Mouse (Mus musculus): ENCODE measurements around the gene Prm1.
A peak's percentile ranks its signal among the peaks of the same experiment; 100 is the strongest.

Gene Prm1

DNA sequence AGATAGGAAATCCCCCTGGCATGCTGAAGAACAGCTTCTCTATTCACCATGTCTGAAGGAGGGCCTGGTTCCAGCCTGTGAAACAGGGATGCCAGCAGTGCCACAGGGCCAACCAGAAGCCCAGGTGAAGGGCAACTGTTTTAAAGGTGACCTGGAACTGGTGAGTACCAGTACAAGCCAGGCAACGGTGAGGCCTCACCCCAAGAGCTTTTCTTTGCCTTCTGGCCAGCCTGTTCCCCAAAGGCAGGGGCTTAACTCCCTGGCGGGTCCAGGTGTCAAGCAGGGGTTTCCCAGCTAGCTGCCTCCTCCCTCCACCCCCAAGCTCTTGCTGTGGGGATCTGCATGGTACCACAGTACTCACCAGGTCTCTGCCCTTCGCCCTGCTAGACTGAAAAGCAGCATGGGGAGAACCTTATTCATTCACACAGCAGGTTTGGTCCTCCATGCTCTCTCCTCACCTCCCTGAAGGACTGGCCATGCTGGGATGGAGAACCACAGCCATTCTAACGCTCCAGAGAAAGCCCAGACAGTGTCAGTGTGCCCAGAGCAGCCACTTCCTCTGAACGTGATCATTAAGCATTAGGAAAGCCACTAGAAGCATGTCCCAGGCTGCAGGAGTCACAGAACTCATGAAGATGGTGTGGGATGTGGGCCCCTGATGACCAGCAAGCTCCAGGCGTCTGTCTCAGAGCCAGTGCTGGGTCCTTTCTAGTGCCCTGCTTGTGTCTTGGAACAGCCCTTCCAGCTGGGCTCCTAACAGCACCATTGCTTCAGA is 23.1 kb downstream of the Prm1 start:
- DNase-seq (ENCODE audit: low spot score in 2 of 2), result no peak

DNA sequence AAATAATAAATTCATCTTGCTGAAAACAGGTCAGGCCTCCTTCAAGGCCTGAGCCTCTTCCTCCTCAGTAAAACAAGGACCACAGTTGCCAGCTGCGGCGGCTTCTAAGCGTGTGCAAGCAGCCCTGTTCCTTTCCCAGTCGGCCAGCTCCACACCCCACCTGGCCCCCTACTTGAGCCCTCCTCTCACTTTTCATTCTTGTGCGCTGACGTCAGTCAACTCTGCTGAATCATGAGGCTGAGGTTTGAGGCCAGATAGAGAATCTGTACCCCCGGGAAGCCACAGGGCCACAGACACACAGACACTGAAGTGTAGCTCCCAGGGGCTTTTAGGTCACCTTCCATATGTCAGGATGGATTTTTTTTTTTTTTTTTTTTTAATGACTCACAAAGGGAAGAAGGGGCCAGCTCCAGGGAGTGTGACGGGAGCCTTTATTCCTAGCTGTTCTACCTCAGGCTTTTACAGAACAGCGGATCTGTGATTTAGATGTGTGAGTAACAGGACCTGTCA is 23.7 kb downstream of the Prm1 start:
- no peak for DNase-seq (ENCODE audit: low spot score in 2 of 2)

DNA sequence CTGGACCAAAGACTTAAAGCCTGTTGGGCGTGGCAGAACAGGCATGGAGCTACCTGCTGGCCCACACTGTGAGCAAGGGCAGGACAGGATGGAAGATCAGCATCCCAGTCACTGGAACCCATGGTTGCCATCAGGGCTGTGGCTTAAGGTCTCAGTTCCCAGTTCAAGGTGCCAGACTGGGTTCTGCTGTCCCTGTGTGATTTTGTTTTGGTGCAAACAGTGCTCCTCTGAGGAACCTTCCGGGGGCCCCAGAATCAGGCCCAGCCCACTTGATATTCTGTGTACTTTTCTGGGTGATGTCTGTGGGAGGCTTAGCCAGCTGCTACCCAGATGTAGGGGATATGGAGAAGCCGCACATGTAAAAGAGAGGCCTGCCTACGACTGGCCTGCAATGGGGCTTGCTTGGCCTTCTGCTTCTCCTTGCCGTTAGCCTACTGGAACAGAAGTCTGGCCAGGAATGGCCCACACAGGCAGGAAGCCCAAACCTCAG is 25.0 kb downstream of the Prm1 start:
- DNase-seq (ENCODE audit: low spot score in 2 of 2), result no peak

DNA sequence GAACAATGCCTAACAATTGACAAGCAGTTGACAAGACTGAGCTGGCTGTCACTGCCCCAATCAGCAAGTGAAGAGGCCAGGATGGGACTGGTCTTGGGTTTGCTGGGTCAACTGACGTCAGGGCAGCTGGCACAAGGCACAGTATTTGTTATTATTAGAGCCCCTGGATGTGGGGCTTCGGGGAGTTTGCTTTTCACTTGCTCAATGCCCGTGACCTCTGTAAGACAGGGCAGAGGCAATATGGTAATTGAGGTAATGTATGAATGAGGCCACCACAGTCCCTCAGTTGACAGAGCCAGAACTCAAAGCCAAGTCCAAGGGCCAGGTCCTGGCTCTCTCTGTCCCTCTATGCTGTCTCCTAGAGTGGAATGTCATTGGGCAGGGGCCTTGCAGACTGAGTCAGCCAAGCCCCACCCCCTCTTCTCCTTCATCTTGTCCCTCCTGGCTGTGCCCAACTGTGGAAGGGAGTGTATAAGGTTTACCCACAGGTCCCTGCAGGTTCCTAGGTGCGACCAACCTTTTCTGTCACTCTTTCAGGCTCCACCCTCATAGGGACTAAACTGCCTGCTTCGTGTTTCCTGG is 28.0 kb downstream of the Prm1 start:
- DNase-seq (ENCODE audit: low spot score in 2 of 2), result no peak

DNA sequence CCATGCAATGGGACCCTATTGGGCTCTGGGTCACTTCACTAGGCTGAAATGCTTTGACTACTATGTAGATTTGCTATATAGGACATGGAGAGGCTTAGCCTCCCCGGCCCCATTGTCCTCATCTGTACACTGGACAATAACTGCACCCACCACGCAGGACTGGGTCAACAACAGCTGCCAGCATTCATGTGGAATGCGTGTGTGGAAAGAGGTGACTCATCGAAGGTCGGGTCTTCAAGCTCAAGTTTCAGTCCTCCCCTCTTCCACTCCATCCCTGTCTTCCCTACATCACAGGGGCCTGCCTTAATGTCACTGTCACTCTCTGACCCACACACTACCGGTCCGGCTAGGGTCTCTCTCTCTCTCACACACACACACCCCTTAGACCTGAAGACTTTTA is 29.3 kb downstream of the Prm1 start:
- DNase-seq (ENCODE audit: low spot score in 2 of 2), result no peak

DNA sequence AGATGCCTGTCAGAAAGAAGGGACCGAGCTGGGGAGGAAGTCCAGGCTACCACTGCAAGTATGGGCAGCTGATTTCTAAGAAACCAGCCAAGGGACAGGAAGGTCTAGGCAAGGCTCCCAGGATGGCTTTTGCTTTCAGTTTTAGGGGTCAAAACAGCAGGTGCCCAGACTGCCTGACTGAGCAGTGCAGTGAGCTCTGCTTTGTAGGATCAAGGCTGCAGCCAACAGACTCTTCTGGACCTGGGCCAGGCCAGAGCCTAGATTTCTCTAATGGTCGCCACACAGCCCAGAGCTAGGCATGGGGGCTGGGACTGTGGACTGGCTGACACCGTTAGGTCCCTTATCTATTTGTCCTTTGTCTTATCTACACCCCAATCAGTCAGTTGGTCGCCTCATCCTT is 30.9 kb downstream of the Prm1 start:
- DNase-seq (ENCODE audit: low spot score in 2 of 2), result no peak

DNA sequence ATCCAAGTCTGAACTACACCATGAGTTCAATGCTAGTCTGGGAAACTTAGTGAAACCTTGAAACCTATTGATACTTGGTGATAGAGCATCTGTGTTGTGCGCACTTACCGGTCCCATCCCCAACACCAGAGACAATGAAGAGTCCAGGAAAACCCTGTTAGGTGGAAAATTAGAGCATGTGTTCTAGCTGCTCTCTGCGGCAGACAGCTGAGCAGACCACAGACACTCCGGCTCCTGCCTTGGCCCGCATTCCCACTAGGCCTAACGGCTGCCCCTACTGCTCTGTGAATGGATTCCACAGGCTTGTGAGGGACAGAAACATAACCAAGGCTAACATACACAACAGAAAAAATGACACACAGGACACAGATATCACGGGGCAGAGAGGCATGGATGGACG is 32.1 kb downstream of the Prm1 start:
- no peak for DNase-seq (ENCODE audit: low spot score in 2 of 2)

DNA sequence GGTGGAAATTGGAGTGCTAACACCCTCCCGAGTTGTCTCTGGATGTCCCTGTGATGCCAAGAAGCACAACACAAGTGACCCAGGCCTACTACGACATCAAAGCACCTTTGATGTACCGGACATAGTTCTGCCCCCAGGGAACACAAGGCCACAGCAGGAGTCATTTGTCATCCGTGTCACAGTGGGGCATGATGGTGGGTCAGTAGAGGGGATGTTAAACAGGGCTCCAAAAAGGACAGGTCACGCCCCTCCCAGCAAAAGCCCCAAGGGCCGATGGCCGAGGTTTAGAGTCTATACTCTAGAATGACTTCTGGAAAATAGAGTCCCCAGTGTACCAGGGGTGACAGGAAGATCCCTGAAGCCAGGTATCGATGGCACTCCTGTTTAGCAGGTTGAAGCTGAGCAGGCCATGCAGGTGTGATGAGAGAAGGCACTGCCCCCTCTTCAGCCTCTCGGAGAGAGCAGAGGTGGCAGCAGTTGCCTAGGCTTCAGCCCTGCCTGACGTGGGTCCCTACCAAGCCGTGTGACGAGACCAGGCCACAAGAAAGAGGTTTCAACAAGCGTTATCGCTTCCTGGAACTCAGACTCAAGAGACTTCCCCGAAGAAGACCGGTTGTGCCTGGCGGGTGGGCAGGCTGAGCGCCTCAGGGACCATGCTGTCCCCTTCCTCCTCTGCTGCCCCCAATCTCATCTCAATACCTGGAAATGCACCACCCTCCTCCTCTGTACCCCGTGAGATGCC is 33.7 kb downstream of the Prm1 start:
- DNase-seq (ENCODE audit: low spot score in 2 of 2), result no peak

DNA sequence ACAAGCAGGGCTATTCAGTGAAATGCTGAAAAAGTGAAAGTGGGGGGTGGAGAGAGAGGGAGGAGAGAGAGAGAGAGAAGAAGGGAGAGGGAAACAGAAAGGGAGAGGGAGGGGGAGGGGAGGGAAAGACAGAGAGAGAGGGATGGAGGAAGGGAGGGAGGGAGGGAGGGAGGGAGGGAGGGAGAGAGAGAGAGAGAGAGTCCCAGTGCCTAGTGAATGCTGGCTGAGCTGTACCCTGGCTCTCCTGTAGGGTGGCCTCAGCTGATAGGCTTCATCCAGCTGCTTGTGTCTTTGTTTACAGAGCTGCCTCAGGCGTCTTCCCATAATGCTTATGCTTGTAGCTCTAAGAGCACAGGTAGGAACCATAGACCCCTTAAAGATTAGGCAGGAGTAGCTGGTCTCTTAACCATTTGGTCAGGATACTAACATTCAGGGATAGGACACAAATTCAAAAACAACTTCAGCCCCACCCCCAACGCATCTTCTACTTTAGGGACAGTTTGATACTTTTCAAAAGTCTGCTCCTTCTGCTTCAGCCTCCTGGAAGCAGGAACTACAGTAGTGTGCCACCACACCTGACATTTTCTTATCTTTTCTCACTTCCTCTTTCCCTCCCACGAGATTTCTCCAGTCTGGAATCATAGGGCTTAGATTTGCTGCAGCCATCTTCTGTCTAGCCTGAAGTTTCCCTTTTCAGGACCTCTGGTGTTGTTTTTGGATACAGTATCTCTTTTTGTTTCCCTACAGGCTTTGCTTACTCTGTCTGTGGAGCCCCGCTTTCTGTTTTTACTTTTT is 34.9 kb downstream of the Prm1 start:
- no peak for DNase-seq (ENCODE audit: low spot score in 2 of 2)

DNA sequence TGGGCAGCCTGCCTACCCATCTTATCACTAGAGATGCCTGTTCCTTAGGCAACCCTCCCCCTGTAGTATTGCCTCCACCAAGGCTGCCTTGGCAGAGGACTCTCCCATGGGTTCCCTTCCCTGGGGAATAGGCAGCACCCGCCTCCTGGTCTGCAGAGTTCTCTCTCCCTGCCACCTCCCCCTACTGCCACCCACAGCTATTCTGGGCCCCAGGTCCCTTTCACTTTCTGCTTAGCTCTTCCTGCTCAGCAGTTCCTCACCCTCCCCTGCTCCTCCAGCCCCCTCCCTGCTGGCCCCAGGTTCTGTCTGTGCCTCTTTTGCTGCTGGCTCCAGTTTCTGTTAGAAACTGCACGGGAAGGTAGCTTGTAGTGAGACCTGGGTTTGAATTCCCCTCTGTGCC is 36.0 kb downstream of the Prm1 start:
- peak; percentile 27 to 35 for DNase-seq (ENCODE audit: low spot score in 2 of 2)

DNA sequence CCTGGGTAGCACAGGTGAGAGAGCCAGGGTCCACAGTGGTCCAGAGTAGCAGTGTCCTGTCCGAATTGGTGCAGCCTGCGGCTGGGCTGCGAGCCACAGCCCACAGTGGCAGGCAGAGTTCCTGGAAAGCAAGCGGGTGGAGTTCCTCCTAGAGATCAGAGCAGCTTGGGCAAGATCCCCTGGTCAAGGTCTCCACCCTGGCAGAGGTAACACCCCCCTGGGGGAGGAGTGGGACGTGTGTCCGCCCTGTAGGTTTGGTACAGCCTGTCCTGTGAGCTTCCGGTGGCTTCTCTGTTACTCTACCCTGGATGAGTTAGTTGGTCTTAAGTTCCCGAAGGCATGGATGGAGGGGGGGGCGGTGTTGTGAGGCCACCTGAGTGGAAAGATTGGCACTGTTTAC is 36.8 kb downstream of the Prm1 start:
- DNase-seq (ENCODE audit: low spot score in 2 of 2), result no peak

DNA sequence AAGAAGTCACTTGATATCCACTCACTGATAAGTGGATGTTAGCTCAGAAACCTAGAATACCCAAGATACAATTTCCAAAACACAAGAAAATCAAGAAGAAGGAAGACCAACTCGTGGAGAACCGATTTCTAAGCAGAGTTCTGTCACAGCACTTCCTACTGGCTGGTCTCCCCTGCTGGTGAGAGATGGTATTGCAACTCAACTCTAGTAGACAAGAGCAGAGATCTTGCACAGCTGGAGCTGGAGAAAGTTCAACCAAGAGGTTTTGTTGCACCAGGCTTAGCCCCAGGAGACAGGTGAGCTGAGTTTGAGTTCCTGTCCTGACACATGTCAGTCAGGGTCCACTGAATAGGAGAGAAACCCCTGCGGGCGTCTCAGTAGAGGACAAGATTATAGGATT is 38.5 kb downstream of the Prm1 start:
- DNase-seq (ENCODE audit: low spot score in 2 of 2), result peak; percentile 69 to 72

DNA sequence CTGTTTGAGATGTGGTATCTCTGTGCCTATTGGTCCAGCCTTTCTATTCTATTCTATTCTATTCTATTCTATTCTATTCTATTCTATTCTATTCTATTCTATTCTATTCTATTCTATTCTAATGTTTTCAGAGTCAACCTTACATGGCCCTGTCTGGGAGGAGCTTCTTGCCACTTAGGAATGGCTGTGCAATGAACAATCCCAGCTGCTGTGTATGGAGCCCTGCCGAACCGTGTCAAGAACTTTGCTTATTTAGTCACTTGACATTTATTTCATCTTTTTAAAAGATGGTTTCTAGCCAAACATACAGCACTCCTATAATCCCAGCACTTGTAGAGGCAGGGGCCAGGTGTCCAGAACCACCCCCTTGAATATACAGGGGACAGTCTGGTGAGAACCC is 41.3 kb downstream of the Prm1 start:
- no peak for DNase-seq (ENCODE audit: low spot score in 2 of 2)

DNA sequence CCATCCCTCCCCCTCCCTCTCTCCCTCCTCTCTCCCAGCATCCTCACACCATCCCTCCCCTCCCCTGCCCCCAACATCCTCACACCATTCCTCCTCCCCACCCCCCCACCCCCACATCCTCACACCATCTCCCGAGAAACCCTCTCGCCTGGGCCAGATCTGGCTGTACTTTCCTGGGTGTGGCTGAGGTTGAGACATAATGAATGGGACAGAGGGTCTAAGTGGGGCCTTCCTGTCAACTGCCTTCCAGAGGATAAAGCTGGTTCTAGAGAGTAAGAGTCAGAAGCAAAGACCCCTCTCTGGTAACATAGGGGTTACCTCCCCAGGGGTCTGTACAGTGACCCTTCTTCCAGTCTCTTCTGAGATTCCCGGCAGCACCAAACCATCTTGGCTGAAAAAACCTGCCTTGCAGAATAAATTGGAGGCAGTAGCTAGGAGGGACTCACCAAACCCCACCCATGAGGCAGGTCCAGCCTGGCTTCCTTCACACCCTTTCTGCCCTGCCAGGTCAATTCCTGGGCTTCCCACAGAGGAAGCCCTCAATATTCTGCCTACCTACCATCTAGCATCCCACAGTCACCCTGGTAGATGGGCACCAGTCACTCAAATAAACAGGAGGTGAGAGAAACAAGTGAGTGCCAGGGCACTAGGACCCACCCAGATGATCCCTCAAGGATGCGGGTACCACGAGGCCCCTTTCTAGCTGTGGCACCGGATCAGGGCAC is 41.9 kb downstream of the Prm1 start:
- no peak for DNase-seq (ENCODE audit: low spot score in 2 of 2)

DNA sequence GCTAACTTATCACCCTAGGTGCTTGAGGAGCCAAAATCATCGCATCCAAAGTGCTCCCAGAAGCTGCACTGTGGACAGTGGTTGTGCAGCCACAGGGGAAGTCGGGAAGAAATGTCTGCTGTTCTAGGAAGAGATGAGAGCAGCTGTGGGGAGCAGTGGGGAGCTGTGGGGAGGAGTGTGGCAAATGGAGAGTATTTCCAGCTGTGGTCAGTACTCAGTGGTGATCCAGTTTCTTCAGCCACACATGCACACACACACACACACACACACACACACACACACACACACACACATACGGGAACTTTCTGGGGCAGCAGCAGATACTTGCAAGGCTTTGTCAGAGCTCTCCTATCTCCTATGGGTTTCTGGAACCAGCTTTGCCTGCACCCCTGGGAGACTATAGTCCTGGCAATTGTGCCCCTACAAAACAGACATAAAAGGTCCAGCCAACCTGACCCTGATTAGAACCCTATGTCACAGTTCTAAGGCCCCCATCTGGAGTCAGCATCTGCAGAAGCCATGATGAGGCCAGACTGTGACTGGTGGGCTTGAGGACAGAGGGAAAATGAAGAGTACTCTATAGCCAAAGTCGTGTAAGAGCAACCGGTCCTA is 43.0 kb downstream of the Prm1 start:
- DNase-seq (ENCODE audit: low spot score in 2 of 2), result no peak

DNA sequence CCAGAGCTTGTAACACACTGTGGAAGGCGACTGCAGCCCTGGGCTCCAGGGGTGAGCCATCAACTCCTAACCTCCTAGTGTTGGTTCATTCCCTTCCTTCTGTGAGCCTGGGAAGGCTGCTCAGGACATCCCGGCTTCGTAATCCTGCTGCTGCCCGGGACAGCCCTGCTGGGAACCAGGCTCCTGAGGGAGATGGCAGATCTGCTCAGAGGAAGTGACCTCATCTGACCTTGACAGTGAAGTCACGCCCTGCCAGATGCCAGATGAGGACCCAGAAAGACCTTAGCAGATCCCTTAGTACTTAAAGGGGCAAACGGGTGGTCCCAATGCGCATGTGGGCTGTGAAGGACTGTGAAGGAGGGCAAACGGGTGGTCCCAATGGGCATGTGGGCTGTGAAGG is 44.5 kb downstream of the Prm1 start:
- DNase-seq (ENCODE audit: low spot score in 2 of 2), result no peak

DNA sequence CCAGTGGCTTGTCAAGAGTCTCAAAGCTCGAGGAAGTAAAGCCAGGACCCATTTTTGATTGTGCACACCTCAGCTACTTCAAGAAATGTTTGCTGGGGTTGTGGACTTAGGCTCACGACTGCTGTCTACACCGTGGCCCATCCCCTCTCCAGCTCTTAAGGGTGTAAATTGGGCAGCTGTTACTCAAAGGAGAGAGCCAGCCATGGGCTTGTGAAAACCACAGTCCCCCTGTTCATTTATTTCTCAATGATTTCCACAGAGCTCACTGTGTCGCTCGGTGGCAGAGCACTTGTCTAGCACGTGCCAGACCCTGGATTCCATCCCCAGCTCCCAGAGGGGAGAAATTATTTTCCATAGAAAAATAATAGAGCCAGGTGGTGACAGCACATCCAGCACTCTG is 49.5 kb downstream of the Prm1 start:
- DNase-seq (ENCODE audit: low spot score in 2 of 2), result no peak

DNA sequence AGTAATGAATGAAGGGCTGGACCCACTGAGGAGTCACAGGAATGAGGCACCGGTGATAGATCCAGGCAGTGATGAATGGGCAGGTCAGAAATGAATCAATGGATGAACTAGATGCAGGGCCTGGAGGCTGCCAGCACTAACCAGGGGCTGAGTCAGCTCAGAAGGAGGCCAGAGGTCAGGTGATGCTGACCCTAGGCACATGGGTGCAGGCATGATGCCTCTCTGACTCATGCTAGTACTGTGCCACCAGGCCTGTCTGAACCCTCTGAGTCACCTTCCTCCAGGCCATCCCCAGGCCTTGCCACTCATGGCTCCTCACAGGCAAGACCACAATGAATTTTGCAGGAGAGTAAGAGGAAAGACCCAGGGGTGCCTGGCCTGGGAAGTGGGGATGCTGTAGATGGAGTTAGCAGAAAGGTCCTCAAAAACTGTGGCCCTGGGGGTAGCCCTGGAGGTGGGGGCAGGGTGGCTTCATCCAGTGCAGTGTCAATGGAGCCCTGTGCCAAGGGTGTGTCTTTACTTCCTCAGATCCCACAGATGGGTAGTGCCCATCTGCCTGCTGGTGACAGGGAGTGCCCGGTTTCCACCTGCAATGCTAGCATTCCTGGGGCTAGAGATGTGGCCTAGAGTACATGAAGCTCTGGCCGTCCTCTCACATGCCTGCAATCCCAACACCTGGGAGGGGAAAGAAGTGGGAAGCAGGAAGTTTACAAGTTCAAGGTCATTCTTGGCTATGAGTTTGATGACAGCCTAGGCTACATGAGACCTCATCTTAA is 50.9 kb downstream of the Prm1 start:
- DNase-seq (ENCODE audit: low spot score in 2 of 2), result no peak

DNA sequence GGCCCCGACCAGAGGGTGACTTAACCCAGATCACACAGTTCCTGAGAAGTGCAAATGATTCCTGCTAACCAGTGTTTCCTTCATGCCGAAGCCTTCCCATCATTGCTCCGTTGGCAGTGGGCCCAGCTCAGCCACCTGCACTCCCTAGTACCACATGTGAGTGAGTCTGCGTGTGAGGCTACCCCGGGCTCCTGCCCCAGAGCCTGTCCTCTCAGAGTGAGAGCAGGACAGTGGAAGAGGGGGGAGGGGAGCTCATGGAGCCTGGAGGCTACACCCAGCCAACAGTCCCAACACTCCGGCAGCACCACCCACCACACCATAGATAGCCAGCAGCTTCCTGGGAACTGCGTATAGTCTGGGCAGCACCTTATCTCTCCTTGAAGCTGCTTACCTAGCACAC is 55.8 kb downstream of the Prm1 start:
- peak; percentile 39 to 41 for DNase-seq (ENCODE audit: low spot score in 2 of 2)

DNA sequence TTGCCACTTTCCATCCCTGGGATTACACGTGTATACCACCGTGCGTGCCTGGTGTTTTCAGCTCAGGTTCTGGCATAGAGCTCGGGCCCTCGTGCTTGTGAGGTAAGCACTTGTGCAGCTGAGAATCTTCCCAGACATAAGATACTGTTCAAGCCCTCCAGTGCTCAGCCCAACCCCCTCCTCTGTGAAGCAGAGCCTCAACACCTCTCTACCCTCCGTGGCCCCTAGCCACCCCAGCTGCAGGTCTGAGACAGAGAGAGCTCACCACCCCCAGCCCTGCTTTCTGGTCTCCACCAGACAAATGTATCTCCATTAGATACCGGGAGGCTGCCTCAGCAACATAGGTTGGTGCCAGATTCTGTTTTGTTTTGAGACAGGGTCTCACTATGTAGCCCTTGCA is 56.4 kb downstream of the Prm1 start:
- DNase-seq (ENCODE audit: low spot score in 2 of 2), result no peak

All from right cerebral cortex, adult 2 months (tissue).